Mouse (Mus musculus): ENCODE data around the gene 1700025G04Rik.

- no peak for TF ChIP-seq POLR2A (IDR thresholded peaks at IDR 0.05; ENCODE audit: borderline replicate concordance, extremely low read depth, low read depth, low read length)
- no peak for TF ChIP-seq CTCF (IDR thresholded peaks at IDR 0.05; ENCODE audit: insufficient read depth, low read length)
Measured at GRCm38 (mm10) chr1:152053112-152053511, 36.8 kb downstream of the 1700025G04Rik start.
